Mouse (Mus musculus) G1E (cell line): Measurements from ENCODE around the gene Nckap5. TPM values are rescaled to one million over a fixed set of nuclear protein-coding genes. Genes with fewer than 3 reads are reported as not detected.

ENCODE experiments used
- ATAC-seq: 2 replicates; pipeline ENCODE4 v1.8.0; 2016; ENCODE audit warnings: mild to moderate bottlenecking; ENCODE audit not compliant: insufficient number of reproducible peaks, poor library complexity, low FRiP score, severe bottlenecking; ENCODE audit errors: extremely low read depth
- DNase-seq: peaks from one replicate; pipeline ENCODE4 v3.0.0; 2012; ENCODE audit warnings: low spot score
- H3K27me3 ChIP-seq: 2 replicates; pipeline ENCODE4 v1.6.1; 2012; ENCODE audit warnings: mild to moderate bottlenecking, low read length, inconsistent platforms; ENCODE audit not compliant: insufficient read depth
- H3K36me3 ChIP-seq: replicated peaks from 2 replicates; pipeline ENCODE3; 2012; ENCODE audit warnings: mild to moderate bottlenecking, inconsistent platforms
- H3K4me1 ChIP-seq: 2 replicates; pipeline ENCODE4 v1.6.1; 2012; ENCODE audit warnings: low read depth, low read length, inconsistent platforms, mixed read lengths; ENCODE audit not compliant: insufficient read depth
- H3K4me3 ChIP-seq: 2 replicates; pipeline ENCODE4 v1.5.1; 2012; ENCODE audit warnings: low read depth, mild to moderate bottlenecking, inconsistent platforms, low read length, moderate library complexity, mixed read lengths
- H3K9me3 ChIP-seq: replicated peaks from 2 replicates; pipeline ENCODE4 v1.6.1; 2012; ENCODE audit warnings: inconsistent platforms
- CTCF ChIP-seq: IDR thresholded peaks from 2 replicates; pipeline ENCODE4 v1.5.1; 2012; ENCODE audit warnings: low read depth, low read length, inconsistent platforms, mixed read lengths
- GATA1 ChIP-seq: IDR thresholded peaks from 2 replicates; pipeline ENCODE4 v1.6.1; 2012; ENCODE audit warnings: borderline replicate concordance, low read length, inconsistent platforms, mixed read lengths
- GATA2 ChIP-seq: IDR thresholded peaks from 2 replicates; pipeline ENCODE4 v1.6.1; 2012; ENCODE audit warnings: low read depth, low read length, inconsistent platforms, borderline replicate concordance
- POLR2AphosphoS5 ChIP-seq: IDR thresholded peaks from 2 replicates; pipeline ENCODE4 v1.6.1; 2012; ENCODE audit warnings: low read depth, low read length, inconsistent platforms; ENCODE audit not compliant: insufficient replicate concordance
- TAL1 ChIP-seq: conservative IDR thresholded peaks from 2 replicates; pipeline ENCODE4 v1.6.1; 2012; ENCODE audit warnings: low read depth, low read length, inconsistent platforms, mixed read lengths
- polyA plus RNA-seq: library from polyadenylated mRNA; stranded (reverse); fragments of >175 nt; gene quantifications from 2 replicates; pipeline ENCODE4 v1.2.3, GENCODE M21; 2012
- total RNA-seq, 2 experiments: library from RNA; stranded (forward) in 1 of 2; stranded (reverse) in 1 of 2; fragments of 200-1000 nt in 1 of 2; fragments of >200 nt in 1 of 2; fragmentation: Nextera tagmentation in 1 of 2; gene quantifications; 2 replicates each; pipeline ENCODE4 v1.2.3; 2014 to 2017

The Nckap5 gene
- total and polyA plus RNA-seq, 3 experiments: 0.15 to 0.44 TPM; not detected in 1

DNA sequence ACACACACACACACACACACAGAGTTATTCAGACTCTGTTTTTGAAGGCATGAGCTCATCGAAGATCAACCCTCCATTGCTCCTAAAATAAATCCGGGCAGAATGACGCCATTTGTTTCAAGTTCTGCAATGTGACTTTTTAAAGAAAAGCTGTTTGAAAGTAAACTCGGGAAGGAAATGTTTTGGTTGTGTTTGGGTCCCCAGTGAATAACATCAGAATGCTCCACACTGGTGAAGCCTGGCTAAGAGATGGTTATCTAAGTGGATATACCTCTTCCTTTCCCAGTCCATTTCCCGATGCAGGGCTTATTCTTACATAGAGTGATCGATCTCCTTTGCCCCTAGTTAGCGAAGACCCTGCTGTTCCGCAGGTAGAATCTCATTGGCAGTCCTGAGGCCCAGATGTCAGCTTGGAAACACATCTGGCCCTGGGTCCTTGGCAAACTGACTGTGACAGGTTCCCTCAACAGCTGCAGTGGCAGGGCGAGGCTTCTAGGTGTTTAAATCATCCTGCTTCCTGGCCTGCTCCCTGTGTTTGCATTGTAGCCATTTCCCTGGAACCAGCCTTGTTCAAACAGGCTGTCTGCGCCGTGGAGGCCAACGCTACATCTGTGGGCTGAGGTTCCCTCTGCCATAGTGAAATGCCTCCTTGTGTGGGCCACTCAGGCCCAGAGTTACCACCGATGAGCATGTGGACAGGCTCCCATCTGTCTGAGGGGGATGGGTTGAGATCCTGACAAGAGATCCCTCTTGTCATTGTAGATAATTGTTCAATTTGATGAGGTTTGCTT is 78.2 kb downstream of the Nckap5 start:
- no peak overlapping the region for H3K4me3 ChIP-seq
- no peak for ATAC-seq
- TF ChIP-seq TAL1: no peak
- no peak for TF ChIP-seq GATA2
- no peak for TF ChIP-seq CTCF
- no peak for TF ChIP-seq GATA1
- no peak for TF ChIP-seq POLR2AphosphoS5
- H3K27me3 ChIP-seq: no peaks in the 10 kb centered on the region
- H3K9me3 ChIP-seq: peaks cover 46% of the 10 kb centered on the region
- no peak for DNase-seq
- no peaks in the 10 kb centered on the region for H3K4me1 ChIP-seq
- no peaks in the 10 kb centered on the region for H3K36me3 ChIP-seq

- ATAC-seq (no peak), DNase-seq (no peak)
- H3K4me3 ChIP-seq: no peak overlapping the region
- TF ChIP-seq CTCF: no peak
- no peak for TF ChIP-seq POLR2AphosphoS5
- TF ChIP-seq GATA1: no peak
- TF ChIP-seq TAL1: no peak
- TF ChIP-seq GATA2: no peak
- H3K4me1 ChIP-seq: no peaks in the 10 kb centered on the region
- H3K9me3 ChIP-seq: peaks cover 50% of the 10 kb centered on the region
- H3K27me3 ChIP-seq: no peaks in the 10 kb centered on the region
- H3K36me3 ChIP-seq: no peaks in the 10 kb centered on the region
Observed at GRCm38 (mm10) chr1:126751137-126751536, 79.5 kb downstream of the Nckap5 start.

DNA sequence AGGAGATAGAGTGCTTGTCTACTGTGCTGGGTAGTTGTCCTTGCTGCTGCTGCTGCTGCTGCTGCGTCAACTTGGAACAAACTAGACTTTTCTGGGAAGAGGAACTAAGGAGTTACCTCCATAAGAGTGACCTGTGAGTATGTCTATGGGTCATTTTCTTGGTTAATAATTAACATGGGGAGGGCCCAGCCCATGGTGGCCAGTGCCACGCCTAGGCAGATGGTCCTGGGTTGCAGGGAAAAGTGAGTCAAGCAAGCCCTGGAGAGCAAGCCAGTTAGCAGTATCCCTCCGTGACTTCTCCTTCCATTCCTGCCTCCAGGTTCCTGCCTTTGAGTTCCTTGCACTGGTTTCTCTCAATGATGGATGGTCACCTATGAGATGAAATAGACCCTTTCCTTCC is 80.4 kb downstream of the Nckap5 start:
- no peak for TF ChIP-seq GATA1
- no peak for TF ChIP-seq POLR2AphosphoS5
- no peak for TF ChIP-seq TAL1
- no peak for TF ChIP-seq CTCF
- no peak for TF ChIP-seq GATA2
- no peaks in the 10 kb centered on the region for H3K36me3 ChIP-seq
- H3K4me3 ChIP-seq: no peak overlapping the region
- peaks cover 52% of the 10 kb centered on the region for H3K9me3 ChIP-seq
- DNase-seq (no peak), ATAC-seq (no peak)
- no peaks in the 10 kb centered on the region for H3K4me1 ChIP-seq
- no peaks in the 10 kb centered on the region for H3K27me3 ChIP-seq

GRCm38 (mm10) chr1:126747914-126748313 is 82.7 kb downstream of the Nckap5 start:
- ATAC-seq: no peak
- Histone ChIP-seq H3K36me3 (no peaks in the 10 kb centered on the region), H3K4me3 (no peak overlapping the region), H3K27me3 (no peaks in the 10 kb centered on the region), H3K9me3 (peaks cover 64% of the 10 kb centered on the region), H3K4me1 (no peaks in the 10 kb centered on the region)
- TF ChIP-seq GATA1: no peak
- TF ChIP-seq POLR2AphosphoS5: no peak
- TF ChIP-seq TAL1: no peak
- TF ChIP-seq GATA2: no peak
- no peak for TF ChIP-seq CTCF
- DNase-seq: no peak

DNA sequence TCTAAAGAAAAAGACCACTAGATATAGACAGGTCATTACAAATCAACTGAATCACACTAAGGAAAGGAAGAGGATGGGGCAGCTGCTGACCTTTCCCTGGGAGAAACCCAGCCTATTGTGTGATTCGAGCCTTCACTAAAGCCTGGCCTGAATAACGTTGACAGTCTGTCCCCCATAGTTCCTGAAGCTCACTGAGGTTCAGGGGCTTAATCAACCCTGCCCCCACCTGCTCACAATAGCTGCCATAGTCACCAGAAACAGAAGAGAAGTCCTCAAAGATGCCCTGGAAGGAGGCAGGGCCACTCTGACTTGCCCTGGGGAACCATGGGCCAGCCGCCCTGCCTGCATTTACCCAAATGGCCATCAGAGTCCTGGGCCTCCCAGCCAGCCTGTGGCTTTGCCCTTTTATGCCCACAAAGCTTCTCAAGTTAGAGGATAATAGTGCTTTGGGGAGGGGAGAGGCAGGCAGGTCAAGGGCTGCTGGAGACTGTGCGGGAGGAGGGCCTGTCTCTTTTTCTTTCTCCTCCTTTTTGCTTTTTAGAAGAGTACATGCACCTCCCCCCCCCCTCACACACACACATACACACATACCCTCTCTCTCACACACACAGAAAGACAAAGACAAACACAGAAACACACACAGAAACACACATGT is 85.0 kb downstream of the Nckap5 start:
- H3K9me3 ChIP-seq: peaks cover 61% of the 10 kb centered on the region
- no peak overlapping the region for H3K4me3 ChIP-seq
- no peak for TF ChIP-seq TAL1
- TF ChIP-seq GATA1: no peak
- no peak for TF ChIP-seq CTCF
- no peak for TF ChIP-seq POLR2AphosphoS5
- no peak for TF ChIP-seq GATA2
- no peak for DNase-seq
- no peaks in the 10 kb centered on the region for H3K27me3 ChIP-seq
- no peak for ATAC-seq
- H3K36me3 ChIP-seq: no peaks in the 10 kb centered on the region
- no peaks in the 10 kb centered on the region for H3K4me1 ChIP-seq

DNA sequence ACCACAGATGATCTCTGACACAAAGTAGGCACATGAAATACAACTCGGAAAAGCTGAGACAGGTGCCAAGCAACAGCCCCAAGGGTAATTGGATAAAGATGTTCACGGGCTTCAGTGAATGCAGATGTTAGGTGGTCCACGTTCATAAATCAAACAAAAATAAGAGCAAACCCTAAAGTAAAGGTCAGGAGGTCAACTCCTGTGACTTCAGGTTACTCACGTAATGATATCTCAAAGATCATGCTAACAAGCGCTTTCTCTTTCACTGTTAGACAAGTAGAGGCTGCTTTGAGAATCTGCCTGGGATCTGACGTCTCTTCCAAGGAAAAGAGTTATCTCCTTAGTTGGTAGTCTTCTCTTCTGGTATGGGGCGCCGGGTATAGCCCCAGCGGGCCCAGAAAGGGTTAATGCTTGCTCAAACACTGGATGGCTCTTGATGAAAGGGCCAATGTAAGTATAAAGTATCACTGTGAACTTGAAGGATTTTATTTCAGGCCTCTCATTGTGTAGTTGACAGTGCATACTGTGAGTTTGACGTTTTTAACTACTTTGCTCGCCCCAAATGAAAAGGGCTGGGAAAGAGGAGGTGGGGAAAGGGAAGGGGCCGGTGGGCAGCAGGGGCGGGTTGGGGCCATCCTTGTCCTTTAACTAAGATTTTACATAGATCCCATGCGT is 85.8 kb downstream of the Nckap5 start:
- H3K4me3 ChIP-seq: no peak overlapping the region
- peaks cover 55% of the 10 kb centered on the region for H3K9me3 ChIP-seq
- no peaks in the 10 kb centered on the region for H3K36me3 ChIP-seq
- ATAC-seq: no peak
- no peaks in the 10 kb centered on the region for H3K4me1 ChIP-seq
- no peak for DNase-seq
- TF ChIP-seq POLR2AphosphoS5: no peak
- TF ChIP-seq GATA1: no peak
- TF ChIP-seq CTCF: no peak
- TF ChIP-seq TAL1: no peak
- no peak for TF ChIP-seq GATA2
- H3K27me3 ChIP-seq: no peaks in the 10 kb centered on the region
